ENCODE assay signal across 21 mouse cellular contexts in the genomic region with DNA sequence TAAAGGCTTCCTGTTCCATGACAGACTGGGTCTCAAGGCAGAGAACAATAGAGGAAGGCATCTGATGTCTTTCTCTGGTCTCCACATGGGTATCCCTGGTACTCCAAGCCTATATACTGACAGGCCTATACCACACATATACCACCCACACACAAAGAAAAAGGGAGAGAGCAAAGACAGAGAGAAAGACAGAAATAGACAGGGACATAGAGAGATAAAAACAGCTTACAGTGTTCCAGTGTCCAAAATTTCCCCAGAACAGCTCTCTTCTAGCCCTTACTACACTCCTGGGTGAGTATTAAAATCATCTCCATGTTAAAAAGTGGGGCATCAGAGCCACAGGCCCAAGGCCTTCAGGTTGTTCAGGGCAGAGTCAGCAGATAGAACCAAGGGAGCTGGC.
DNase-seq lines count a peak whose midpoint lies in the region; ATAC-seq lines count a peak whose summit lies in the region.
"Had no signal": no experiment of that assay in that cellular context is flagged by ENCODE, and none has a peak within 500 bp of the region (broad histone marks: within the 10 kb centered on the region; RNA-seq: fewer than 3 reads in every experiment).

No protein-coding gene starts in this region.

- H3K4me3 ChIP-seq in heart, embryonic 12.5 days = no peak overlapping the region

- no peak overlapping the region for H3K9ac ChIP-seq in heart, embryonic 12.5 days

- H3K27ac ChIP-seq in heart, embryonic 12.5 days (ENCODE audit: poor library complexity, severe bottlenecking) = no peak overlapping the region

- no peak for DNase-seq in frontal cortex, adult 2 months (ENCODE audit: extremely low spot score in 1 of 2, low spot score in 1 of 2)
- DNase-seq in brain, adult 2 months (ENCODE audit: low read depth, low spot score) = peak; percentile 19
- DNase-seq in telencephalon, adult 2 months (ENCODE audit: low read depth, low spot score) = peak; percentile 18
- DNase-seq: adrenal gland, adult 2 months; adrenal gland, adult 8-10 months; adrenal gland, postnatal 10 days; adrenal gland, postnatal 14 days; adrenal gland, postnatal 25 days; adrenal gland, postnatal 36 days; B cell, adult 2 months; cerebellum, adult 11 months; cerebellum, adult 11-12 months; cerebellum, adult 18-20 months; cerebellum, adult 2 months; cerebellum, adult 8-10 months had no signal

- no peak overlapping the region for H3K4me2 ChIP-seq in heart, embryonic 12.5 days

- H3K9me3 ChIP-seq in heart, embryonic 12.5 days (replicated peaks) = no peaks in the 10 kb centered on the region

- H3K36me3 ChIP-seq in heart, embryonic 12.5 days = no peaks in the 10 kb centered on the region
- H3K36me3 ChIP-seq: G1E had no signal

- H3K27me3 ChIP-seq in heart, embryonic 12.5 days (replicated peaks) = peaks cover 3% of the 10 kb centered on the region

- peaks cover 2% of the 10 kb centered on the region; the same call in 1 of the 2 replicates for H3K4me1 ChIP-seq in heart, embryonic 12.5 days (replicated peaks)

- ATAC-seq in frontal cortex, adult (ENCODE audit: low TSS enrichment) = peak; percentile 95
- ATAC-seq in heart, embryonic 12.5 days (ENCODE audit: insufficient number of reproducible peaks, low FRiP score) = no peak
- ATAC-seq in CD4-positive, CD25-positive, alpha-beta regulatory T cell, adult 4 months = no peak
- ATAC-seq: activated CD4-positive, CD25-positive, alpha-beta regulatory T cell, adult 4 months; Patski had no signal

Comparison
In these comparisons a context has a peak if more than half of its experiments do, and no peak if none do; other contexts are left out.
1. DNase-seq: peak in brain, adult 2 months (single experiment) and telencephalon, adult 2 months (single experiment); none in frontal cortex, adult 2 months (0 of 2).